ENCODE assay signal across 8 mouse cellular contexts in genomic region chr11:51636323-51636684, GRCm38 (mm10). TPM values are rescaled to one million over a fixed set of nuclear protein-coding genes. Genes with fewer than 3 reads are reported as not detected.
A peak's percentile ranks its signal among the peaks of the same experiment; 100 is the strongest.
DNase-seq lines count a peak whose midpoint lies in the region; ATAC-seq and TF ChIP-seq lines count a peak whose summit lies in the region.

No protein-coding gene starts in this region.

- DNase-seq in adrenal gland, postnatal 10 days, result peak; percentile 68
- DNase-seq in adrenal gland, adult 8-10 months, result no peak
- DNase-seq in c-Kit-positive CD71-negative TER-119-negative erythroid progenitor cells, embryonic 14.5 days (ENCODE audit: low read depth), result peak; percentile 74
- peak; percentile 60 for DNase-seq in fibroblast of lung, adult 2 months (ENCODE audit: low read depth)
- peak; percentile 69 for DNase-seq in hindbrain, embryonic 14.5 days (ENCODE audit: low spot score)
- DNase-seq in limb, embryonic 14.5 days (ENCODE audit: low spot score), result peak; percentile 86
- DNase-seq in midbrain, embryonic 14.5 days, result peak; percentile 82
- peak; percentile 75 to 85 for DNase-seq in spleen, postnatal 4 days (ENCODE audit: low spot score in 2 of 2)

- 6% methylated on average over 6 of the region's 6 CpGs for WGBS in hindbrain, embryonic 14.5 days
- WGBS in limb, embryonic 14.5 days, result under 1% methylated on average over 6 of the region's 6 CpGs
- WGBS in midbrain, embryonic 14.5 days, result 3% methylated on average over 6 of the region's 6 CpGs

- H3K9ac ChIP-seq in hindbrain, embryonic 14.5 days, result peak overlapping the region; percentile 64
- H3K9ac ChIP-seq in limb, embryonic 14.5 days (ENCODE audit: low read depth, low read length, severe bottlenecking), result peak overlapping the region; percentile 62
- peak overlapping the region; percentile 69 for H3K9ac ChIP-seq in midbrain, embryonic 14.5 days (replicated peaks; ENCODE audit: low read length)

- no peaks in the 10 kb centered on the region for H3K27me3 ChIP-seq in hindbrain, embryonic 14.5 days (ENCODE audit: control insufficient read depth, insufficient read depth, low read length)
- no peaks in the 10 kb centered on the region for H3K27me3 ChIP-seq in limb, embryonic 14.5 days (ENCODE audit: control insufficient read depth, insufficient read depth, low read length)
- peaks cover 3% of the 10 kb centered on the region; the same call in 1 of the 2 replicates for H3K27me3 ChIP-seq in midbrain, embryonic 14.5 days (ENCODE audit: control insufficient read depth, insufficient read depth, low read length)

- H3K9me3 ChIP-seq in hindbrain, embryonic 14.5 days (ENCODE audit: control insufficient read depth, low read length), result no peaks in the 10 kb centered on the region
- no peaks in the 10 kb centered on the region for H3K9me3 ChIP-seq in limb, embryonic 14.5 days (ENCODE audit: control insufficient read depth, low read length)
- H3K9me3 ChIP-seq in midbrain, embryonic 14.5 days (ENCODE audit: control insufficient read depth, low read length), result no peaks in the 10 kb centered on the region

- peaks cover 10% of the 10 kb centered on the region for H3K4me1 ChIP-seq in hindbrain, embryonic 14.5 days (replicated peaks; ENCODE audit: control insufficient read depth, insufficient read depth, low read length)
- H3K4me1 ChIP-seq in limb, embryonic 14.5 days (ENCODE audit: control insufficient read depth, insufficient read depth, low read length), result peaks cover 10% of the 10 kb centered on the region
- H3K4me1 ChIP-seq in midbrain, embryonic 14.5 days (ENCODE audit: control insufficient read depth, insufficient read depth, low read length), result peaks cover 12% of the 10 kb centered on the region

- H3K4me3 ChIP-seq in hindbrain, embryonic 14.5 days (replicated peaks; ENCODE audit: low read length), result peak overlapping the region; percentile 82
- peak overlapping the region; percentile 58 for H3K4me3 ChIP-seq in limb, embryonic 14.5 days (replicated peaks; ENCODE audit: low read length)
- peak overlapping the region; percentile 74 for H3K4me3 ChIP-seq in midbrain, embryonic 14.5 days (replicated peaks; ENCODE audit: low read depth, low read length)

- H3K4me2 ChIP-seq in hindbrain, embryonic 14.5 days (replicated peaks), result peak overlapping the region; percentile 79
- H3K4me2 ChIP-seq in limb, embryonic 14.5 days (replicated peaks; ENCODE audit: low read depth, low read length, severe bottlenecking), result peak overlapping the region; percentile 70
- peak overlapping the region; percentile 86 for H3K4me2 ChIP-seq in midbrain, embryonic 14.5 days (ENCODE audit: low read length)

- H3K27ac ChIP-seq in hindbrain, embryonic 14.5 days, result peak overlapping the region; percentile 79
- peak overlapping the region; percentile 63 for H3K27ac ChIP-seq in limb, embryonic 14.5 days (replicated peaks; ENCODE audit: low read depth, low read length)
- H3K27ac ChIP-seq in midbrain, embryonic 14.5 days (replicated peaks; ENCODE audit: low read depth, low read length), result peak overlapping the region; percentile 80

- no peak for TF ChIP-seq POLR2A in limb, embryonic 14.5 days (IDR thresholded peaks at IDR 0.05; ENCODE audit: borderline replicate concordance, extremely low read depth, insufficient read depth, insufficient read length)

- peak; percentile 46 for ATAC-seq in hindbrain, embryonic 14.5 days (ENCODE audit: low FRiP score)
- peak; percentile 34; the same call in 1 of the 2 replicates for ATAC-seq in limb, embryonic 14.5 days (ENCODE audit: low FRiP score, low read depth)
- ATAC-seq in midbrain, embryonic 14.5 days (ENCODE audit: low FRiP score, low TSS enrichment), result no peak; the same call in 1 of the 2 replicates

- no peaks in the 10 kb centered on the region for H3K36me3 ChIP-seq in hindbrain, embryonic 14.5 days (replicated peaks; ENCODE audit: control insufficient read depth, insufficient read depth)
- no peaks in the 10 kb centered on the region for H3K36me3 ChIP-seq in limb, embryonic 14.5 days (ENCODE audit: control insufficient read depth, insufficient read depth, low read length)
- H3K36me3 ChIP-seq in midbrain, embryonic 14.5 days (ENCODE audit: control insufficient read depth, insufficient read depth, low read length), result no peaks in the 10 kb centered on the region

RNA-seq across cellular contexts. Expression of gene Rmnd5b, which starts 0.6 kb away (rescaled TPM):
- 10 to 100 TPM; 33.2 to 34.6 TPM for total RNA-seq in adrenal gland, postnatal 10 days (2021)
- total RNA-seq in adrenal gland, adult 8-10 months (2022), result 10 to 100 TPM; 42.4 to 60.2 (median 51.6) TPM
- polyA plus RNA-seq in hindbrain, embryonic 14.5 days (2014; fragmentation: Nextera tagmentation; extraction: Ambion mirVana), result 77.7 and 78.4 TPM in 2 replicates
- polyA plus RNA-seq in limb, embryonic 14.5 days (2012; rRNA removed), result 49.3 and 57.9 TPM in 2 replicates
- polyA plus RNA-seq in limb, embryonic 14.5 days (2014; fragmentation: Nextera tagmentation; extraction: Ambion mirVana), result 57.4 and 59.7 TPM in 2 replicates
- 79.2 and 87.7 TPM in 2 replicates for polyA plus RNA-seq in midbrain, embryonic 14.5 days (2014; fragmentation: Nextera tagmentation; extraction: Ambion mirVana)

RNA-seq across cellular contexts. Expression of gene N4bp3, which starts 14.3 kb away (rescaled TPM):
- total RNA-seq in adrenal gland, postnatal 10 days (2021), result 10 to 100 TPM; 16.2 to 26.3 TPM
- 10 to 100 TPM in 1 of 4 experiments, 1 to 10 TPM in 3; 8.2 to 10.6 (median 8.5) TPM for total RNA-seq in adrenal gland, adult 8-10 months (2022)
- 19.9 and 22.4 TPM in 2 replicates for polyA plus RNA-seq in hindbrain, embryonic 14.5 days (2014; fragmentation: Nextera tagmentation; extraction: Ambion mirVana)
- 22.9 and 27.2 TPM in 2 replicates for polyA plus RNA-seq in limb, embryonic 14.5 days (2012; rRNA removed)
- 28.4 and 33.1 TPM in 2 replicates for polyA plus RNA-seq in limb, embryonic 14.5 days (2014; fragmentation: Nextera tagmentation; extraction: Ambion mirVana)
- polyA plus RNA-seq in midbrain, embryonic 14.5 days (2014; fragmentation: Nextera tagmentation; extraction: Ambion mirVana), result 11.6 and 15.2 TPM in 2 replicates

RNA-seq across cellular contexts. Expression of gene D930048N14Rik, which starts 14.4 kb away (rescaled TPM):
- 1 to 10 TPM; 1.1 to 3.5 TPM for total RNA-seq in adrenal gland, postnatal 10 days (2021)
- total RNA-seq in adrenal gland, adult 8-10 months (2022), result 1 to 10 TPM; 1.6 to 5.4 (median 2.8) TPM
- polyA plus RNA-seq in hindbrain, embryonic 14.5 days (2014; fragmentation: Nextera tagmentation; extraction: Ambion mirVana), result 1.1 and 1.2 TPM in 2 replicates
- 13.0 and 15.0 TPM in 2 replicates for polyA plus RNA-seq in limb, embryonic 14.5 days (2012; rRNA removed)
- 4.2 and 4.5 TPM in 2 replicates for polyA plus RNA-seq in limb, embryonic 14.5 days (2014; fragmentation: Nextera tagmentation; extraction: Ambion mirVana)
- 0.85 and 1.00 TPM in 2 replicates for polyA plus RNA-seq in midbrain, embryonic 14.5 days (2014; fragmentation: Nextera tagmentation; extraction: Ambion mirVana)

RNA-seq across cellular contexts. Expression of gene Nhp2, which starts 16.8 kb away (rescaled TPM):
- 10 to 100 TPM; 64.2 to 67.9 TPM for total RNA-seq in adrenal gland, postnatal 10 days (2021)
- 10 to 100 TPM; 52.2 to 75.1 (median 56.2) TPM for total RNA-seq in adrenal gland, adult 8-10 months (2022)
- polyA plus RNA-seq in hindbrain, embryonic 14.5 days (2014; fragmentation: Nextera tagmentation; extraction: Ambion mirVana), result 103 and 118 TPM in 2 replicates
- 77.9 and 89.0 TPM in 2 replicates for polyA plus RNA-seq in limb, embryonic 14.5 days (2012; rRNA removed)
- 165 and 176 TPM in 2 replicates for polyA plus RNA-seq in limb, embryonic 14.5 days (2014; fragmentation: Nextera tagmentation; extraction: Ambion mirVana)
- polyA plus RNA-seq in midbrain, embryonic 14.5 days (2014; fragmentation: Nextera tagmentation; extraction: Ambion mirVana), result 107 and 115 TPM in 2 replicates

RNA-seq across cellular contexts. Expression of gene Hnrnpab, which starts 29.7 kb away (rescaled TPM):
- 100 to 1,000 TPM; 278 to 298 TPM for total RNA-seq in adrenal gland, postnatal 10 days (2021)
- total RNA-seq in adrenal gland, adult 8-10 months (2022), result 100 to 1,000 TPM; 219 to 321 (median 266) TPM
- polyA plus RNA-seq in hindbrain, embryonic 14.5 days (2014; fragmentation: Nextera tagmentation; extraction: Ambion mirVana), result 399 and 421 TPM in 2 replicates
- 465 and 516 TPM in 2 replicates for polyA plus RNA-seq in limb, embryonic 14.5 days (2012; rRNA removed)
- polyA plus RNA-seq in limb, embryonic 14.5 days (2014; fragmentation: Nextera tagmentation; extraction: Ambion mirVana), result 480 and 522 TPM in 2 replicates
- 489 and 530 TPM in 2 replicates for polyA plus RNA-seq in midbrain, embryonic 14.5 days (2014; fragmentation: Nextera tagmentation; extraction: Ambion mirVana)
